Mouse (Mus musculus) embryonic facial prominence, embryonic 12.5 days (tissue): ENCODE data around the gene Padi2. TPM values are rescaled to one million over a fixed set of nuclear protein-coding genes. Genes with fewer than 3 reads are reported as not detected.

Experiments used
- ATAC-seq: fragments of 200-750 bp; cut with Nextera tagmentation; 2 replicates; pipeline ENCODE4 v1.8.0; 2017; ENCODE audit not compliant: insufficient number of reproducible peaks, insufficient read depth, low FRiP score, low TSS enrichment
- H3K27ac ChIP-seq: fragments of 300-500 bp; sonication (generic); 2 replicates; pipeline ENCODE4 v1.5.1; 2016; ENCODE audit warnings: mild to moderate bottlenecking
- H3K27me3 ChIP-seq: fragments of 300-500 bp; sonication (generic); 2 replicates; pipeline ENCODE4 v1.6.1; 2016; ENCODE audit warnings: mild to moderate bottlenecking, moderate library complexity
- H3K36me3 ChIP-seq: fragments of 300-500 bp; sonication (generic); 2 replicates; pipeline ENCODE4 v1.6.1; 2016; ENCODE audit warnings: mild to moderate bottlenecking
- H3K4me1 ChIP-seq: fragments of 300-500 bp; sonication (generic); 2 replicates; pipeline ENCODE4 v1.6.1; 2016
- H3K4me2 ChIP-seq: fragments of 300-500 bp; sonication (generic); replicated peaks from 2 replicates; pipeline ENCODE4 v1.6.1; 2016; ENCODE audit warnings: mild to moderate bottlenecking, moderate library complexity
- H3K4me3 ChIP-seq: fragments of 300-500 bp; sonication (generic); 2 replicates; pipeline ENCODE4 v1.5.1; 2016; ENCODE audit warnings: mild to moderate bottlenecking
- H3K9ac ChIP-seq: fragments of 300-500 bp; sonication (generic); 2 replicates; pipeline ENCODE4 v1.6.1; 2016; ENCODE audit warnings: mild to moderate bottlenecking, moderate library complexity
- H3K9me3 ChIP-seq: fragments of 300-500 bp; sonication (generic); 2 replicates; pipeline ENCODE4 v1.6.1; 2016; ENCODE audit warnings: mild to moderate bottlenecking, moderate library complexity
- WGBS: fragments of 180-500 bp; shearing (Covaris S2); methylation state at CpG from one replicate; pipeline ENCODE4 v1.1.7; 2016; 5-methylcytosine and 5-hydroxymethylcytosine counted together
- polyA plus RNA-seq: library from polyadenylated mRNA; unstranded; fragments of >200 nt; fragmentation: Nextera tagmentation; extraction: Ambion mirVana; gene quantifications from 2 replicates; pipeline ENCODE4 v1.2.1, GENCODE M21; 2016

Padi2 gene
- polyA plus RNA-seq, 1 experiment from 2014 or later: 3.6 TPM

DNA sequence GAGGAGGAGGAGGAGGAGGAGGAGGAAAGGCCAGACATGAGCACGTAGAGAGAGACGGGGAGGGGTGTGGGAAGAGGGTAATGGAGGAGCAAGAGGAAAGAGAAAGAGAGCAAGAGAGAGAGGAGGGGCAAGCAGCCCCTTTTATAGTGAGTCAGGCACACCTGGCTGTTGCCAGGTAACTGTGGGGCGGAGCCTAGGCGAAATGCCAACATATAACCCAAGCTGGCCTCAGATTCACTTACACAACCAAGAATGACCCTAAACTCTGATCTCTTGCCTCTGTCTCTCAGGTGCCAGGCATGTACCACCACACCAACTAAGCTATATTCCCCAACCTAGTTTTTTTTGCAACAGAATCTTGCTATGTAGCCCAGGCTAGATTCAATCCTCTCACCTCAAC, 76.7 kb downstream of the Padi2 start:
- ATAC-seq: no peak
- Histone ChIP-seq H3K9me3 (0 out of 2 replicates have a peak, but pooled peaks cover 5% of the 10 kb centered on the region), H3K9ac (no peak overlapping the region), H3K4me1 (peaks cover 16% of the 10 kb centered on the region), H3K4me3 (no peak overlapping the region), H3K4me2 (no peak overlapping the region), H3K36me3 (peaks cover 20% of the 10 kb centered on the region), H3K27ac (peak overlapping the region; percentile 52), H3K27me3 (no peaks in the 10 kb centered on the region)
- 77% methylated on average over 3 of the region's 4 CpGs for WGBS

DNA sequence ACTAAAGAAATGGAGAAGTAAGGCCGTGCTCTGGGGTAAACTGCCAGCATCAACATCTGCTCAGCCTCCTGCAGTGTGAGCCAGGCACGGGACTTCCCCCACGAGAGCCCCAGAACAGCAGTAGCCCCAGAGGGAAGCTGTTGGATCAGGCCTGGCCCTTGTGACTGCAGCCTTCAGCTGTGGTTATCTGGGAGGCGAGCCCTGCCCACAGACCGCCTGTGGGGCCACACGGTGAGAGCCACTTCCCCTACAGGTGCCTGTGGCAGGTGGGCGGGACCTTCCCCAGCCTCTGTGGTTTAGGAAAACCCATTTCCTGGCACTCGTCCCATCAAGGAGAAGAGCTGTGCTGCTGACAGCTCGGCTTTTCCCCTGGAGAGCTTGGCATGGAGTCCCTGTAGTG, 77.3 kb downstream of the Padi2 start:
- Histone ChIP-seq H3K36me3 (peaks cover 16% of the 10 kb centered on the region), H3K9ac (no peak overlapping the region), H3K4me1 (peaks cover 20% of the 10 kb centered on the region), H3K4me3 (no peak overlapping the region), H3K9me3 (0 out of 2 replicates have a peak, but pooled peaks cover 5% of the 10 kb centered on the region), H3K27me3 (no peaks in the 10 kb centered on the region), H3K4me2 (no peak overlapping the region), H3K27ac (peak overlapping the region; percentile 52)
- 6% methylated on average over 9 of the region's 9 CpGs for WGBS
- ATAC-seq: no peak

DNA sequence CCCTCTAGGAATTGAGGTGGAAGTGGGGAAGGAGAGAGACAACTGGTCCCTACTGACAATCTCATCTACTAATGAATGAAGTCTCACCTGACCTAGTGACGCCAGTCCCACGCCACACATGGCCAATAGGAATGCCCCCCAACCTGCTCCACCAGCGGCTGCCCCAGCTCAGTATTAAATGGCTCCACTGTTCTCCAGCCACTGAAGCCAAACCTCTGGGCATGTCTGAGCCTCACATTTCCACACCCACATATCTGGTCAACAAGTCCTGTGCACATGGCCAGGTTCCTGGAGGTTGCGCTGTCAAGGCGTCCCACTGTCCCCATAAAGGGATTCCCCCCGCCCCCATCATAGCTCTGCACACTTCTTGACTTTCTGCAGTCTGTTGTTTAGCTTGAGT, 78.4 kb downstream of the Padi2 start:
- H3K27ac ChIP-seq: no peak overlapping the region
- H3K4me2 ChIP-seq: no peak overlapping the region
- no peaks in the 10 kb centered on the region for H3K27me3 ChIP-seq
- H3K9me3 ChIP-seq: 0 out of 2 replicates have a peak, but pooled peaks cover 5% of the 10 kb centered on the region
- peaks cover 28% of the 10 kb centered on the region for H3K4me1 ChIP-seq
- peaks cover 5% of the 10 kb centered on the region for H3K36me3 ChIP-seq
- H3K9ac ChIP-seq: no peak overlapping the region
- no peak for ATAC-seq
- no peak overlapping the region for H3K4me3 ChIP-seq
- WGBS: 89% methylated on average over 6 of the region's 6 CpGs

DNA sequence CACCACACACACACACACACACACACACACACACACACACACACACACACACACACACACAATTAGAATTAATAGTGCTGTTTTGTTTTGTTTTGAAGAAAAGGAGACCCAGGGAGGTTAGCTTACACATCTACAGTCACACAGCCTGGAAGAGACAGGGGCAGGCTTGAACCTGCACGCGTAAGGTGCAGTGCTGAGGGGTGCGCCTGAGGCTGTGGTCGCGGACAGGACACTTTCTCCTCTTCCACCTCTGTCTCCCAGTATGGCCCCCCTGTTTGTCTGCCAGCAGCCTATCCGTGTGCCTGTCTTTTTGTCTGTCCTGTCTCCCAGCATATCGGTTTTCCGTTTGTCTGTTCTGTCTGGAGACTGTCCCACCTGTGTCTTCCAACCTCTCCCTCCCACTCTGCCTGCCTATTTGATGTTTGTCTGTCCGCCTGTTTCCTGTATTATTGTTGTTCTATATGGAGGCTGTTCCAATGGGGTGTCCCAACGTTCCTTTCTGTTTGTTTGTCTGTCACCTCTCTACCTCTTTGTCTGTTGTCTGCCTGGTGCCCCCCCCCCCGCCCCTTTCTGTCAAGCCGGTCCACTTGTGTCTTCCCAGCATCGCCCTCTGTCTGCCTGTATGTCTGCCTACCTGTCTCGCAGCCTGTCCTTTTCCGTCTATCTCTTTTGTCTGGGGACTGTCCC, 80.0 kb downstream of the Padi2 start:
- Histone ChIP-seq H3K9me3 (0 out of 2 replicates have a peak, but pooled peaks cover 5% of the 10 kb centered on the region), H3K4me3 (peak overlapping the region; percentile 81), H3K9ac (peak overlapping the region; percentile 94), H3K27ac (no peak overlapping the region), H3K4me2 (peak overlapping the region; percentile 74), H3K27me3 (no peaks in the 10 kb centered on the region), H3K36me3 (no peaks in the 10 kb centered on the region), H3K4me1 (peaks cover 28% of the 10 kb centered on the region)
- 31% methylated on average over 14 of the region's 15 CpGs for WGBS
- no peak for ATAC-seq

DNA sequence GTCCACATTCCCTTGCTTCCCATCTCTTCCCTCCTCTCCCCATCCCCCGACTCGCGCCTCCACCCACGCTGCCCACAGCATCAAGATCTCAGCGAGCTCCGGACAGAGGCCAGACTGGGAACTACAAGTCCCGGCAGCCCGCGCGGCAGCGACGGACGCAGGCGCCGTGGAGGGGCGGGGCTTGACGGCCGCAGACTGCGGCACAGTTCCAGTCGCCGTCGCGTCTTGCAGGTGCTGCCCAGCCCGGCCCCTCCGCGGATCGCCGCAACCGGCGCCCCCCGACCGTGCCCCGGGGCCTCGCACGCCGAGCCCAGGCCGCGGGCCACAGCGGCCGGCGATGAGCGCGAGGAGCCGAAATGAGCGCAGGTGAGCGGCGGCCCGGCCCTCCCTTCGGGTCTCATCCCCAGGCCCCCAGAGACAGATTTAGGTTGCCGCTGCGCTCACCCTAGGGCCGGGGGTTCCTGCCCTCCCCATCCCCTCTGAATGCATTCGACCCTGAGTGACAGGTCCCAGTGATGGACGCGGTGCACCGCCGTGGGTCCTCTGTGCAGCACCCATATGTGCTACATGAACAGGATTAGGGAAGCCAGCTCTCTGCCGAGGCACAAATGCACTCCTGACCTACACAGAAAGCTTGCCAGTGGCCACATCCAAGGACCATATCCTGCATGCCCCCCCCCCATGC, 80.7 kb downstream of the Padi2 start, which contains the start of gene Atp13a2:
Atp13a2 (plus strand) TSS at position 163 of the 685 bp plus-strand sequence.
- WGBS: under 1% methylated on average over 58 of the region's 58 CpGs
- H3K27ac ChIP-seq: no peak within 1 kb of the TSS
- H3K4me1 ChIP-seq: peaks cover 28% of the 10 kb centered on the region

DNA sequence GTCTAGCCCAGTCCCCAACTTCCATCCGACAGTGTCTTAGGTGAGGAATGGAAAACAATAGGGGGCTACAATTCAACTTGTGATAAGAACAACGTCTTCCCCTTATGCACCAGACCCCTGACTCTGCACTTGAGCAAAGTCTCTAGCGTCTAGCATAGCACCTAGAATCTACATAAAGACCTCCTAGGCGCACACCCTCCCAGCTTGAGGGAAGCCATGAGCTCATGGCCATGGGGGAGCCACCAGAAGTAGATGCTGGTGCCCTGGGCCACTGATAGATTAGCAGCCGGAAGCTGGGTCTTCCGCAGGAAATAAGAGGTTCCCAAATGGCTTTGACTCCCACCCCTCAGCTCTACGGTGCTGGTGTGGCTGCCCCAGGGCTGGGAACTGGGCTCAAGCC, 81.3 kb downstream of the Padi2 start:
- H3K9ac ChIP-seq: peak overlapping the region; percentile 94
- peak overlapping the region; percentile 81 for H3K4me3 ChIP-seq
- no peaks in the 10 kb centered on the region for H3K27me3 ChIP-seq
- 0 out of 2 replicates have a peak, but pooled peaks cover 2% of the 10 kb centered on the region for H3K36me3 ChIP-seq
- H3K27ac ChIP-seq: no peak overlapping the region
- ATAC-seq: no peak
- H3K4me2 ChIP-seq: peak overlapping the region; percentile 74
- peaks cover 28% of the 10 kb centered on the region for H3K4me1 ChIP-seq
- 23% methylated on average over 7 of the region's 7 CpGs for whole genome bisulfite sequencing
- H3K9me3 ChIP-seq: no peaks in the 10 kb centered on the region

More for the DNA sequence above, 80.7 kb downstream of the Padi2 start, which contains the start of gene Atp13a2:
- Histone ChIP-seq H3K4me3 (peak within 1 kb of the TSS; percentile 81), H3K27me3 (no peaks in the 10 kb centered on the region), H3K4me2 (peak within 1 kb of the TSS; percentile 74), H3K9ac (peak within 1 kb of the TSS; percentile 94), H3K9me3 (no peaks in the 10 kb centered on the region), H3K36me3 (no peaks in the 10 kb centered on the region)
- ATAC-seq: peak; percentile 80

DNA sequence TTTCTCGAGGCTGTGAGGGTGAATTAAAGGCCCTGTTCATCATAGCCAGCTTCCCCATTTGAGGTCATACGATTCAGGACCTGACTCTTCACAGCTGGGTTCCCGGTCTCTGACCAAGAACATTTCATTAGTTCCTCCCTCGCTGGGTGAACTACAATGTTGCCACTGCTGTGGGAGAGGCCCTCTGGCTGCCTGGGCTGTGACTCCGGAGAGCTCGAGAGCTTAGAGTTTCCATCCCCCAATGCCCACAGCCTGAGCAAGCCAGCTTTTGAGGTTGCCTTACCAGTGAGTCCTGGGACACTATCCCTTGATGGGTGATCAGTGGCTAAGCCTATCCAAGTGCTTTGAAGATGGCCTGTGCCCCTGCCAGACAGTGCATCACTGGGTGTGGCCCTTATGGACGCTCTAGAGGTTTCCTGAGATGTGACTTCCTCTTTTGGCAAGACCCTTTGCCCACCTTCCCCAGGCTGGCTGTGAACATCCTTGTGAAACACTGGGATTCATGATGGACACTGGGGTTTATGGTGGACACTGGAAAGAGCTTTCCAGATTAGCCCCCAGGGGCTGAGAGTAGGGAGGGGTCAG, 82.7 kb downstream of the Padi2 start:
- WGBS: 65% methylated on average over 7 of the region's 7 CpGs
- Histone ChIP-seq H3K36me3 (peaks cover 12% of the 10 kb centered on the region), H3K9ac (no peak overlapping the region), H3K4me2 (no peak overlapping the region), H3K9me3 (no peaks in the 10 kb centered on the region), H3K27ac (no peak overlapping the region), H3K27me3 (no peaks in the 10 kb centered on the region), H3K4me1 (peaks cover 18% of the 10 kb centered on the region), H3K4me3 (no peak overlapping the region)
- no peak for ATAC-seq

DNA sequence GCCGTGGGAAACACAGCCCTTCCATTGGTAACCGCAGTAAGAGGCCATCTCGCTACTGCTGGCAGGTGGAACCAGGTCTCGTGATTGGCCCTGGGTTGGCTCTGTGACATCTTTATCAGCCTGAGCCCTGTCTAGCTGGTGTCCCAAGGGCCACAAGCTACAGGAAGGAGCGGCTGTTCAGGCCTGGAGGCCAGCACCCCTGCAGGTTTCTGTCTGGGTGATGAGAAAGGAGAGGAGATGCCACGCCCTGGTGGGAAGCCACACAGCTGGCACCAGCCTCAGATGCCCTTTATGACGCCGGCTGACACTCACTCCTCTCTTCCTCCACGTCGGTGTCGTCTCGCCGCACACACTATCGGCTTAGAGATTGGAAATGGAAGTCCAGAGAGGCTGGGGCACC, 83.3 kb downstream of the Padi2 start:
- no peak overlapping the region for H3K4me3 ChIP-seq
- peaks cover 17% of the 10 kb centered on the region for H3K4me1 ChIP-seq
- 92% methylated on average over 14 of the region's 14 CpGs for WGBS
- no peak overlapping the region for H3K9ac ChIP-seq
- H3K9me3 ChIP-seq: no peaks in the 10 kb centered on the region
- no peak for ATAC-seq
- no peak overlapping the region for H3K27ac ChIP-seq
- no peak overlapping the region for H3K4me2 ChIP-seq
- no peaks in the 10 kb centered on the region for H3K27me3 ChIP-seq
- peaks cover 18% of the 10 kb centered on the region for H3K36me3 ChIP-seq

DNA sequence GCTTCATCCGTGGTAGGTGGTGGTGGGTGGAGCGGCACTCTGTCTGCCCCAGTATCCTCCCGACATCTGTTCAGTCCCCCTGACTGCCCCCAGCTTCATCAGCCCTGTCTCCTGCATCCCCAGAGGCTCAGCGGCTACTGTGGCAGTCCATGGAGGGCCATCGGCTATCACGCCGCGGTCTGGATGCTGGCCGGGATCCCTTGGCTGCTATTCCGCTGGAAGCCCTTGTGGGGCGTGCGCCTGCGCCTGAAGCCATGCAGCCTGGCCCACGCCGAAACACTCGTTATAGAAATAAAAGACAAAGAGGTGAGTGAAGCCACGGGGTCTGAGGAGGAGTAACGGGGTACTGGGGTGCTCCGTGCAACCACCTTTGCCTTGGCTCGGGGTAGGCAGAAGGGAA, 86.1 kb downstream of the Padi2 start:
- Histone ChIP-seq H3K9ac (no peak overlapping the region), H3K9me3 (no peaks in the 10 kb centered on the region), H3K27ac (no peak overlapping the region), H3K4me3 (no peak overlapping the region), H3K27me3 (no peaks in the 10 kb centered on the region), H3K4me2 (no peak overlapping the region), H3K4me1 (peaks cover 17% of the 10 kb centered on the region), H3K36me3 (peaks cover 46% of the 10 kb centered on the region)
- ATAC-seq: no peak
- 76% methylated on average over 20 of the region's 20 CpGs for WGBS

DNA sequence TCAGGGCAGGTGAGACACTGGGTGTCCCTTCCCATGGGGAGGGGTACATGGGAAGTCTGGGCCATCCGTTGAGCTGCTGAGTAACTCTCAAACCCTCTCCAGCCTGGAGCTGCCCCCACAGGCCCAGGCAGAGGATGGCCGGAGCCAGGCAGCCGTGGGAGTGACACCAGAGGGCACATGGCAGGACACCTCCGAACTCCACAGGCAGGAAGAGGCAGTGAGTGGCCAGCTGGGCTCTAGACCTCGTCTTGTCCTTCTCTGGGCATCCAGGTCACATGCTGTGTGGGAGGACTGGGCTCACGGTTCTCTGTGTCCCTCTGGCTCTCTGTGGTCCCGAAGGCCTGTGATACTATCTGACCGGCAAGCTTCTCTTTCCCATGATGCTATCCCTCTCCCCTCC, 87.7 kb downstream of the Padi2 start:
- Histone ChIP-seq H3K4me3 (no peak overlapping the region), H3K4me2 (no peak overlapping the region), H3K9ac (no peak overlapping the region), H3K36me3 (peaks cover 59% of the 10 kb centered on the region), H3K9me3 (no peaks in the 10 kb centered on the region), H3K27ac (no peak overlapping the region), H3K27me3 (no peaks in the 10 kb centered on the region), H3K4me1 (0 out of 2 replicates have a peak, but pooled peaks cover 3% of the 10 kb centered on the region)
- 82% methylated on average over 8 of the region's 8 CpGs for WGBS
- no peak for ATAC-seq

DNA sequence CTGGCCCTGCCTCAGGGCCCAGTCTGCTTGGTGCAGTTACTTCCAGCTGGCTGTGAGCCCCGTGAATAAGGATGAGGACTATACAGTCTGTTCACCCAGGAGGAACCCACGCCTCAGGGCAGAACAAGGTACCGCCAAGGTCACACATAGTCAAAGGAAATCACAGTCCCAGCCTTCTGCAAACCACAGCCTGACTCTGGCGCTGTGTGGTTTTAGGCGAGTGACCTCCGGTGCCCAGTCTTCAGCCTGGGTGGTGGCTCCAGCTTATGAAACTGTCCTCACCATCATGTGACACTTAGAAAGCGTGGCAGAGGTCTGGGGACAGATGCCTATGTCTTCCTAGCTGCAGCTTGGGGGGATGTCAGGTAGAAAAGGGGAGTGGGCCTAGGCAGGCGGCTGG, 89.7 kb downstream of the Padi2 start:
- Histone ChIP-seq H3K4me2 (no peak overlapping the region), H3K27me3 (no peaks in the 10 kb centered on the region), H3K9me3 (no peaks in the 10 kb centered on the region), H3K27ac (no peak overlapping the region), H3K4me3 (no peak overlapping the region), H3K36me3 (peaks cover 77% of the 10 kb centered on the region), H3K9ac (no peak overlapping the region), H3K4me1 (no peaks in the 10 kb centered on the region)
- no peak for ATAC-seq
- WGBS: 86% methylated on average over 8 of the region's 8 CpGs

DNA sequence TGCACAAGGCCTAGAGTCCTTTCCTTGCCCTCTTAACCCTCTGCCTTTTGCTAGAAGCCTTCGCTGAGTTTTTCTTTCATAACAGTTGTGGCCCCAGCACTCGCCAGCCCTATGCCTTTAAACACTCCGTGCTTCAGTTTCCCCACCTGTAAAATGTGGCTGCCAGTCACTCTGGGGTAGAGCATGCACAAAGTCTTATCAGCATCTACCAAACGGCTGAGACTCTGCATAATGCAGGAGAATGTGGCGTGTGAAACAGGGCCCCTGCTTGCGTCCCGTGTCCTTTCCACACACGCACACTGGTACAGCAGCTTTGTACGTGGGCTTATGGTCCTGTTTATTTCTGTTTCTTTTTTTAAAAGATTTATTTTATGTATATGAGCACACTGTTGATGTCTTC, 90.7 kb downstream of the Padi2 start:
- no peak for ATAC-seq
- 95% methylated on average over 9 of the region's 9 CpGs for WGBS
- Histone ChIP-seq H3K9me3 (no peaks in the 10 kb centered on the region), H3K4me3 (no peak overlapping the region), H3K27ac (no peak overlapping the region), H3K36me3 (peaks cover 87% of the 10 kb centered on the region), H3K9ac (no peak overlapping the region), H3K27me3 (no peaks in the 10 kb centered on the region), H3K4me1 (no peaks in the 10 kb centered on the region), H3K4me2 (no peak overlapping the region)
